Mouse (Mus musculus) forebrain, embryonic 15.5 days (tissue): ENCODE measurements around the gene Gkap1. TPM values are rescaled to one million over a fixed set of nuclear protein-coding genes. Genes with fewer than 3 reads are reported as not detected.
A peak's percentile ranks its signal among the peaks of the same experiment; 100 is the strongest.

Experiments used
- ATAC-seq: fragments of 200-750 bp; cut with Nextera tagmentation; replicated peaks from 2 replicates; pipeline ENCODE4 v1.8.0; 2017; ENCODE audit warnings: mild to moderate bottlenecking, moderate TSS enrichment, moderate library complexity
- H3K27ac ChIP-seq: fragments of 300-500 bp; sonication (generic); replicated peaks from 2 replicates; pipeline ENCODE4 v1.5.1; 2015; ENCODE audit warnings: mild to moderate bottlenecking, inconsistent platforms
- H3K27me3 ChIP-seq: fragments of 300-500 bp; sonication (generic); 2 replicates; pipeline ENCODE4 v1.6.1; 2015; ENCODE audit warnings: inconsistent platforms
- H3K36me3 ChIP-seq: fragments of 300-500 bp; sonication (generic); 2 replicates; pipeline ENCODE4 v1.6.1; 2015; ENCODE audit warnings: mild to moderate bottlenecking, inconsistent platforms
- H3K4me1 ChIP-seq: fragments of 300-500 bp; sonication (generic); 2 replicates; pipeline ENCODE4 v1.6.1; 2015; ENCODE audit warnings: inconsistent platforms
- H3K4me2 ChIP-seq: fragments of 300-500 bp; sonication (generic); replicated peaks from 2 replicates; pipeline ENCODE4 v1.6.1; 2015; ENCODE audit warnings: mild to moderate bottlenecking, inconsistent platforms
- H3K4me3 ChIP-seq: fragments of 300-500 bp; sonication (generic); 2 replicates; pipeline ENCODE4 v1.5.1; 2015; ENCODE audit warnings: mild to moderate bottlenecking, inconsistent platforms
- H3K9ac ChIP-seq: fragments of 300-500 bp; sonication (generic); replicated peaks from 2 replicates; pipeline ENCODE4 v1.6.1; 2015; ENCODE audit warnings: mild to moderate bottlenecking, inconsistent platforms
- H3K9me3 ChIP-seq: fragments of 300-500 bp; sonication (generic); 2 replicates; pipeline ENCODE4 v1.6.1; 2016; ENCODE audit warnings: inconsistent platforms
- WGBS: fragments of 180-500 bp; shearing (Covaris S2); methylation state at CpG from one replicate; pipeline ENCODE4 v1.1.7; 2015; ENCODE audit warnings: mixed read lengths; 5-methylcytosine and 5-hydroxymethylcytosine counted together
- polyA plus RNA-seq: library from polyadenylated mRNA; unstranded; fragments of >200 nt; fragmentation: Nextera tagmentation; extraction: Ambion mirVana; gene quantifications from 2 replicates; pipeline ENCODE4 v1.2.1, GENCODE M21; 2015

Gkap1 gene
- polyA plus RNA-seq, 1 experiment from 2014 or later, result 23.8 TPM

DNA sequence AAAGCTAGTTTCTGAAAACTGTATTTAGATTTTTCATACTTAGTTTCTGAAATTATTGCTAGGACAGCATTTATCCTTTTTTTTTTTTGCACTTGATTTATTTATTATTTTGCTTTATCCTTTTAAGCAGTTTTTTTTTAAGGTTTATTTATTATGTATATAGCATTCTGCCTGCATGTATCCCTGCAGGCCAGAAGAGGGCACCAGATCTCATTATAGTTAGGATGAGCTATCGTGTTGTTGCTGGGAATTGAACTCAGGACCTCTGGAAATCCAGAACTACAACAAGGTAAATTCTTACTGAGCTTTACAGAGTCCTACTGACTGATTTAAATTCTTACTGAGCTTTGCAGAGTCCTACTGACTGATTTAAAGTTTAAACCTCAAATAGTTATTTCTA is 22.2 kb downstream of the Gkap1 start:
- Histone ChIP-seq H3K9ac (no peak overlapping the region), H3K4me2 (no peak overlapping the region), H3K27ac (no peak overlapping the region), H3K4me1 (no peaks in the 10 kb centered on the region), H3K36me3 (peaks cover 16% of the 10 kb centered on the region; the same call in 1 of the 2 replicates), H3K27me3 (no peaks in the 10 kb centered on the region), H3K4me3 (no peak overlapping the region), H3K9me3 (no peaks in the 10 kb centered on the region)
- WGBS, result 85% methylated on average over 1 of the region's 1 CpGs
- ATAC-seq, result no peak

DNA sequence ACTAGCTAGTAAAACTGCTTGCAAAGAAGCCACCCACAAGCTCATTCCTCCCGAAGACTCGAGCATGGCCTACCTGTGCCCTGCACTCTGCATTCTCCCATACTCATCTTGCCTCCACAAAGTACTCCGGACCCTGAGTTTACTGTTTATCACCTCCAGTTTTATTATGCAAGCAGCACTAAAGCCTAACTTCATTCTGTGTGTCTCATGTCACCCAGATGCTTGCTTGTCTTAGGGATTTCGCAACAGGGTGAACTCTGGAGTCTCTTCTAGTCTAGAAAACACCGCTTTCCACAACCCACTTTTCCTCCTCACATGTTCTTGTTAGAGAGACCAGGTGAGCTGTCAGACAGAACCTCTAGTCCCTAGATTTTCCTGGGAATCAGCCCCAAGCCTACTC is 26.5 kb downstream of the Gkap1 start:
- H3K4me3 ChIP-seq, result no peak overlapping the region
- no peaks in the 10 kb centered on the region for H3K27me3 ChIP-seq
- WGBS, result 90% methylated on average over 5 of the region's 5 CpGs
- H3K4me1 ChIP-seq, result no peaks in the 10 kb centered on the region
- ATAC-seq, result no peak
- 0 out of 2 replicates have a peak, but pooled peaks cover 8% of the 10 kb centered on the region for H3K36me3 ChIP-seq
- H3K9me3 ChIP-seq, result no peaks in the 10 kb centered on the region
- H3K27ac ChIP-seq, result no peak overlapping the region
- no peak overlapping the region for H3K9ac ChIP-seq
- no peak overlapping the region for H3K4me2 ChIP-seq

DNA sequence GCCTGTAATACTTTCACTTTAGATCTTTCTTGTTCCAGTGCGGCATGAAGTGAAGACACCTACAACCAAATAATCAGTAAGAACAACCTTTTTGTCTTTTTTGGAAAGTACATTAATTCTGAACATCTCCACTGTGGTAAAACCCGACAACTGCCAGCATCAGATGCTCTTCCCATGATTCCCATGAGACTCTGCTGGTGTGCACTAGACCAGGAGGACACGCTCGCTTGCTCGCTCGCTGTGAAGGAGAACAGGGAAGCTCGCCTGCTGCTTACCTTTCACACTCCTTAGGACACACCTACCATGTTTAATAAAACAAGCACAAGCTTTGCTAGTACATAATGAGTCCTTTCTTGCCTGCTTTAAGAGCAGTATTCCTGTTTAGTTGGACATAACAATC is 39.0 kb downstream of the Gkap1 start:
- ATAC-seq, result no peak
- 0 out of 2 replicates have a peak, but pooled peaks cover 3% of the 10 kb centered on the region for H3K36me3 ChIP-seq

DNA sequence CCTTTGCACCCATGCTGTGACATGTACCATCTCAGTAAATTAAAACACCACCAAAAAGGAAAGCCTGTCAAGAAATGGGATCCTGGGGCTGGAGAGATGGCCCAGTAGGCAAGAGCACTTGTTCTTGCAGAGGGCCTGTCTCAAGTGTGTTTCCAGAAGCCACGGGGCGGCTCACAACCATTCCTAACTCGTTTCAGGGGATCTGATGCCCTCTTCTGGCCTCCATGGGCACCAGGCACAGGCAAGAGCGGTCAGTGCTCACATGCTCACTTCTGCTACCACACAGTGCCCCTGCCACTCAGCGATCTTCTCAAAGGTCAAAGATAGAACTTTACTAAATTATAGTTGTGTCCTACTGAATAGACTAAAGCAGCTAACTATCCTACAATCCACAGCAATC is 42.9 kb downstream of the Gkap1 start:
- 48% methylated on average over 5 of the region's 5 CpGs for WGBS
- no peak for ATAC-seq
- H3K4me3 ChIP-seq, result no peak overlapping the region

More for the DNA sequence above, 39.0 kb downstream of the Gkap1 start:
- H3K4me3 ChIP-seq, result no peak overlapping the region
- no peaks in the 10 kb centered on the region for H3K9me3 ChIP-seq
- H3K27me3 ChIP-seq, result no peaks in the 10 kb centered on the region
- H3K27ac ChIP-seq, result no peak overlapping the region
- WGBS, result 93% methylated on average over 7 of the region's 7 CpGs
- no peak overlapping the region for H3K9ac ChIP-seq
- H3K4me1 ChIP-seq, result no peaks in the 10 kb centered on the region
- no peak overlapping the region for H3K4me2 ChIP-seq

DNA sequence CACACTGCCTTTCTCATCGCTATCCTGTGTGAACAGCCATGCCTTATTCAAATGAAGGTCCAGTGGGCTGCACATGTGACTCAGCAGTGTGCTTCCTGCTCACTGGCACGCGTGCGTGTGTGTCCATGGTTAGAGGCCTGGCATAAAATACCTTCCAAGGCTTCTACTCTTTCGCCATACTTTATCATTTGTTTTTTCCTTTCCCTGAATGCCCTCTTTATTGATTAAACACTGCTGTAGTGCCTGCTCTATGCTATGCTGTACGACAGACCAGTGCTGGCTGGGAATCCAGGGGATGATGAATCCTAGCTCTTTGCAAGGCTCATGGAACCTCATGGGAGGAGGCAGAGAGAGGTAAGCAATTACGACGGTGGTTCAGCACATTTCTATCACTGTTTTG is 43.4 kb downstream of the Gkap1 start:
- H3K9ac ChIP-seq, result no peak overlapping the region
- no peaks in the 10 kb centered on the region for H3K4me1 ChIP-seq
- no peak for ATAC-seq
- no peak overlapping the region for H3K4me3 ChIP-seq
- no peaks in the 10 kb centered on the region for H3K9me3 ChIP-seq
- WGBS, result 95% methylated on average over 8 of the region's 8 CpGs
- H3K27me3 ChIP-seq, result no peaks in the 10 kb centered on the region
- H3K27ac ChIP-seq, result no peak overlapping the region
- H3K4me2 ChIP-seq, result no peak overlapping the region
- 0 out of 2 replicates have a peak, but pooled peaks cover 3% of the 10 kb centered on the region for H3K36me3 ChIP-seq

More for the DNA sequence above, 42.9 kb downstream of the Gkap1 start:
- H3K36me3 ChIP-seq, result 0 out of 2 replicates have a peak, but pooled peaks cover 3% of the 10 kb centered on the region
- H3K9ac ChIP-seq, result no peak overlapping the region
- H3K4me1 ChIP-seq, result no peaks in the 10 kb centered on the region
- no peak overlapping the region for H3K27ac ChIP-seq
- no peaks in the 10 kb centered on the region for H3K9me3 ChIP-seq
- H3K27me3 ChIP-seq, result no peaks in the 10 kb centered on the region
- H3K4me2 ChIP-seq, result no peak overlapping the region

DNA sequence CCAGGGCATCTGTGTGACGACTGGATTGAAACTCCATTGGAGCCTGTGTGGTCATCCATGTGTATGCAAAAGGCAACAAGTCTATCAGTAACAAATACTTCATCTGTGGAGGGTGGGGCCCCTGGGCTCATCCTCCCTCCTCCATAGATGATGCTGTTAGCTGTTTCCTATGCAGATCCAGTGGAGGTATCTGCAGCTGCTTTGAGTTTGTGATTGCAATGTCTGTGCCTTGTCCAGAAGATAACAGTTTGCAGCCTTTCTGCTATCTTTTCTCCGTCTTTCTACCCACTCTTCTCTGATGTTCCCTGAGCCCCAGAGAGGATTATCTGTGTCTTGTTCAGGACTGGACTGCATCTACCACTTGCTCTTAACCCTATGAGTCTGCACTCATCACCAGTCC is 46.9 kb downstream of the Gkap1 start:
- 90% methylated on average over 2 of the region's 2 CpGs for WGBS
- H3K4me3 ChIP-seq, result no peak overlapping the region
- H3K4me2 ChIP-seq, result no peak overlapping the region

DNA sequence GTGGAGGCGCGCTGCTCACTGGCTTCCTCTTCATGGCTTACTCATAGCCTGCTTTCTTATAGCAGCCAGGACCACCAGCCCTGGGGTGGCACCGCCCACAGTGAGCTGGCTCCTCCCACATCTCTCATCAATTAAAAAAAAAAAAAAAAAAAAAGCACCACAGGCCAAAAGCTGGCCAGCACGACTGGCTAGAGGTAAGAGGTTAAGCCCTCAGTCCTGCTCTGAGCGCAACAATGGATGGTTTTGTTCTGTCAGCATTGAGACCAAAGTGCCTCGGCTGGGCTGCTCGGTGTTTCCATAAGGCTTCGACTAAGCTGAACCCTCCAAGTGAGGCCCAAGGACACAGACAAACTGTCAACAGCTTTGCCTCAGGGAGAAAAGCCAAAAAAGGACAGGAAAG is 49.8 kb downstream of the Gkap1 start:
- Histone ChIP-seq H3K36me3 (no peaks in the 10 kb centered on the region), H3K4me3 (no peak overlapping the region), H3K9ac (no peak overlapping the region), H3K27me3 (no peaks in the 10 kb centered on the region), H3K27ac (no peak overlapping the region), H3K4me2 (no peak overlapping the region), H3K9me3 (no peaks in the 10 kb centered on the region), H3K4me1 (no peaks in the 10 kb centered on the region)
- 52% methylated on average over 8 of the region's 8 CpGs for WGBS
- ATAC-seq, result no peak

More for the DNA sequence above, 46.9 kb downstream of the Gkap1 start:
- no peaks in the 10 kb centered on the region for H3K4me1 ChIP-seq
- H3K27ac ChIP-seq, result no peak overlapping the region
- H3K27me3 ChIP-seq, result no peaks in the 10 kb centered on the region
- no peak for ATAC-seq
- no peaks in the 10 kb centered on the region for H3K9me3 ChIP-seq
- no peaks in the 10 kb centered on the region for H3K36me3 ChIP-seq
- no peak overlapping the region for H3K9ac ChIP-seq

DNA sequence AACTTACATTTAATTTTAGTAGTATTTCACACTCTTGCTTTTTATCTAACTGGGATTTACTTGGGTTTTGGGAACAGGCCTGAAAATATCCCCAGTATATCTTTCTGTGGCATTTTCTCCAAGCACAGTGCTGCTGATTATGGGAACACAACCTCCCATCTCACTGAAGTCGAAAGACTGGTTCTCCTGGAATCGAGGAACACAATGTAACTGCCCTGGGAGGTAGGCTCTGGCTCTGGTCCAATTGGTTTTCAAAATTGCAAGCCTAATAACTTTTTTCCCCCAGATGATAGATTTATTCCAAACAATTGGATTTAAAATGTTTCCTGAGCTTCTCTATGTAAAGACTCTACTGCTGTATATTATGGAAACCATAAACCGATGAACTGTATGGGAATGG is 55.3 kb downstream of the Gkap1 start:
- 0 out of 2 replicates have a peak, but pooled peaks cover 5% of the 10 kb centered on the region for H3K27me3 ChIP-seq
- H3K4me2 ChIP-seq, result no peak overlapping the region
- no peak for ATAC-seq
- no peak overlapping the region for H3K27ac ChIP-seq
- no peaks in the 10 kb centered on the region for H3K36me3 ChIP-seq
- peaks cover 8% of the 10 kb centered on the region for H3K4me1 ChIP-seq
- H3K9me3 ChIP-seq, result no peaks in the 10 kb centered on the region
- no peak overlapping the region for H3K9ac ChIP-seq
- 88% methylated on average over 3 of the region's 3 CpGs for WGBS
- no peak overlapping the region for H3K4me3 ChIP-seq

DNA sequence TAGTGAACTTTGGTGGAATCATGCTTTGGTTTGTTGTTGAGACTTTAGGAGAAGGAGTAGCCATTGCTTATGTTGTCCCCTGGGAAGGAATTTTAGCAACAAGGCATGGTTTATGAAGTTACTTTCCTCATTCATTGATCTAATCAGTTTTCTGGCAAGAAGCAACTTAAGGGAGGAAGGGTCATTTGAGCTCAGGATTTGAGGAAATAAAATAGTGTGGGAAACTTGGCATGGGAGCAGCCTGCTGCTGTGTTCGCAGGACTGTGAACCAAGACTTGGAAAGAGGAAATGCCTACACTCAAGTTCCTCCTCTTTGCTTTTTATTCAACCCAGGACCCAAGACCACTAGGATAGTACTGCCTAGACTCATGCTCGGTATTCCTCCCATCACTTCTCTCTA is 58.0 kb downstream of the Gkap1 start:
- ATAC-seq, result no peak
- peaks cover 27% of the 10 kb centered on the region for H3K4me1 ChIP-seq
- no peak overlapping the region for H3K4me3 ChIP-seq
- no peaks in the 10 kb centered on the region for H3K36me3 ChIP-seq
- no peak overlapping the region for H3K4me2 ChIP-seq
- 0 out of 2 replicates have a peak, but pooled peaks cover 5% of the 10 kb centered on the region for H3K27me3 ChIP-seq
- H3K9me3 ChIP-seq, result no peaks in the 10 kb centered on the region
- 93% methylated on average over 2 of the region's 2 CpGs for WGBS
- no peak overlapping the region for H3K9ac ChIP-seq
- no peak overlapping the region for H3K27ac ChIP-seq

DNA sequence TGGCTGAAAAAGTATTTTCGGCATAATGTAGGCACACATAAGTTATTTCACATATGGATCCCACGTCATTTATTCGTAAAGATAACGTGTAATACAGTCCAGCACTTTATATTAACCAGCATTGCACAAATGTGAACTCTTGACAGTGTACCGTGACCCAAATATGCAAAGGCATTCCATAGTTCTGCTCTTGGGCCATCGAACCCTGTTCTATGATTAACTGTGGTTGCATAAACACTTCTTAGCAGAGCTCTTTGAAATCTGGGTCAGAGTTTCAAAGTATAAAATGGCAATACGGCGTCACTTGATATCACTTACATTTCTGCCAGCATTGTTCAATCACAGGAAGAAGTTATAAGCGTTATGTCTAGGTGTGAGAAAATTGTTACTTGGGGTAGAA is 59.1 kb downstream of the Gkap1 start:
- Histone ChIP-seq H3K4me3 (peak overlapping the region; percentile 78), H3K27ac (peak overlapping the region; percentile 91), H3K27me3 (0 out of 2 replicates have a peak, but pooled peaks cover 5% of the 10 kb centered on the region), H3K36me3 (no peaks in the 10 kb centered on the region), H3K9ac (peak overlapping the region; percentile 87), H3K9me3 (no peaks in the 10 kb centered on the region), H3K4me2 (peak overlapping the region; percentile 82), H3K4me1 (peaks cover 38% of the 10 kb centered on the region)
- WGBS, result 91% methylated on average over 9 of the region's 9 CpGs
- 0 out of 2 replicates have a peak, but pooled peaks have one; percentile 6 for ATAC-seq

DNA sequence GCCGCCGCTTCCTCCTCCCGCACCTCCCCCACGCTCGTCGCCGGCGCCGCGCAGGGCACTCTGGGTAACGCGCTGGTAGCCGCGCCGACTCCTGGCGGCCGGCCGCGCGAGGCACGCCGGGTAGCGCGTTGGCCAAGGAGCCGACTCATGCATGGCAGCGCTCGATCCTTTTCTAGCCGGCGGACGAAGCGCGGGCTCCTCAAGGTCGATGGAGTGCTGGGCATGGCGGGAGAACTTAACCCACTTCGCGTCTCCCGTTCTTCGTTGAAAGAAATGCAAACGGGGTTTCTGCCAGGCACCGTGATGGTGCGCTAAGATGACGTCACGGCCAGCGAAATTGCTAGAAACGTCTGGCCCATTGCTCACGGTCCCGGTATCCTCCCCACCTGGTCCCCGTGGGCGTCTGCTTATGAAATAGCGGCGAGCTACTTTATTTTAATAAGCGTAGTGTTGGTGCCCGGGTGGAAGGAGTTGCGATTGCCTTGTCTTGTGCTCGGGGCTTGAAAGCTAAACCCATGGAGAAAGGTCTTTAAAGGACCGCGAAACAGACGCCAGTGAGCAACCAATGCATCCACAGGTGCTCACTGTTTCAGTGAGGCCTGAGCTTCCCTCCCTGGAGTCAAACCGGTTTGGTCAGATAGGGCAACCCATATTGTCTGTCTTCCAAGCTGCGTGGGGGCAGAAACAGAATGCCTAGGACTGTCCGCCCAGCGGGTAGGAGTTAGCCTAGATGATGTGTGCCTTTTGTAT is 59.7 kb downstream of the Gkap1 start, which contains the start of gene Ubqln1:
Gene Ubqln1, minus strand, starts transcription at position 62 of the 750 bp plus-strand sequence.
- Histone ChIP-seq H3K36me3 (no peaks in the 10 kb centered on the region), H3K4me1 (peaks cover 38% of the 10 kb centered on the region), H3K27me3 (0 out of 2 replicates have a peak, but pooled peaks cover 5% of the 10 kb centered on the region), H3K9ac (peak within 1 kb of the TSS; percentile 87), H3K4me3 (peak within 1 kb of the TSS; percentile 78), H3K9me3 (no peaks in the 10 kb centered on the region), H3K27ac (peak within 1 kb of the TSS; percentile 91), H3K4me2 (peak within 1 kb of the TSS; percentile 82)
- WGBS, result 3% methylated on average over 62 of the region's 62 CpGs
- peak; percentile 93 for ATAC-seq

DNA sequence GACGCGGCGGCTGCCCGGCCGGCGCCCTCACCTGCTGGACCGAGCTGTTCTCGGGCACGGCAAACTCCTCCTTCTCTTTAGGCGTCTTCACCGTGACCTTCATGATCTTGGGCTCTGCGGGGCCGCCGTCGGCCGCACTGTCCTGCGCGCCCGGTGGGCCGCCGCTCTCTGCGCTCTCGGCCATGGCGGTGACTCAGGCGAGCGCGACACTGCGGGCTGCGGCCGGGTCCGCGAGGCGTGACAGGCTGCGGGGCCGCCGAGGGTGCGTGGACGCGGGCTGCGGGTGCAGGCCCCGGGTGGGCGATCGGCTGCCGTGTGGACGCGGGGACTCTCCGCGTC is 60.3 kb downstream of the Gkap1 start:
- Histone ChIP-seq H3K9me3 (no peaks in the 10 kb centered on the region), H3K27ac (peak overlapping the region; percentile 91), H3K27me3 (0 out of 2 replicates have a peak, but pooled peaks cover 5% of the 10 kb centered on the region), H3K4me1 (peaks cover 43% of the 10 kb centered on the region), H3K4me3 (peak overlapping the region; percentile 78), H3K4me2 (peak overlapping the region; percentile 82), H3K9ac (peak overlapping the region; percentile 87), H3K36me3 (no peaks in the 10 kb centered on the region)
- ATAC-seq, result no peak
- WGBS, result 0% methylated on average over 42 of the region's 48 CpGs
